Mouse (Mus musculus) c-Kit-positive CD71-negative TER-119-negative erythroid progenitor cells, embryonic 14.5 days (primary cell): ENCODE measurements around the gene Exoc5.
A peak's percentile ranks its signal among the peaks of the same experiment; 100 is the strongest.
"Not testable (repeated sequence)": the region's sequence is repeated elsewhere in the genome, so short reads cannot be mapped to it uniquely, and the experiment has no call there.

ENCODE experiments used
- DNase-seq: peaks from one replicate; pipeline ENCODE4 v3.0.0-alpha.2; 2013; ENCODE audit warnings: low read depth

The Exoc5 gene

GRCm38 (mm10) chr14:49066274-49066823 is at the start of gene Exoc5:
Gene Exoc5 (minus strand): TSS chr14:49066653.
- DNase-seq: peak; percentile 84

GRCm38 (mm10) chr14:49091755-49092154 is 25.3 kb upstream of the Exoc5 start:
- DNase-seq: not testable (repeated sequence)

- no peak for DNase-seq
Observed at GRCm38 (mm10) chr14:49091277-49091676, 24.8 kb upstream of the Exoc5 start.

GRCm38 (mm10) chr14:49090102-49090501 is 23.6 kb upstream of the Exoc5 start:
- DNase-seq: no peak

GRCm38 (mm10) chr14:49089461-49090058 is 23.1 kb upstream of the Exoc5 start:
- no peak for DNase-seq

- no peak for DNase-seq
Observed at GRCm38 (mm10) chr14:49088155-49089048, 21.9 kb upstream of the Exoc5 start.

GRCm38 (mm10) chr14:49086522-49086921 is 20.1 kb upstream of the Exoc5 start:
- no peak for DNase-seq

GRCm38 (mm10) chr14:49078820-49079219 is 12.4 kb upstream of the Exoc5 start:
- DNase-seq: no peak

- DNase-seq: no peak
Observed at GRCm38 (mm10) chr14:49074361-49074760, 7.9 kb upstream of the Exoc5 start.

GRCm38 (mm10) chr14:49073896-49074295 is 7.4 kb upstream of the Exoc5 start:
- no peak for DNase-seq

GRCm38 (mm10) chr14:49072837-49073236 is 6.4 kb upstream of the Exoc5 start:
- DNase-seq: no peak

- no peak for DNase-seq
Observed at GRCm38 (mm10) chr14:49065529-49066273, 752 bp downstream of the Exoc5 start, which contains the start of gene Ap5m1. Gene Ap5m1 (plus strand): TSS chr14:49066097.

- no peak for DNase-seq
Observed at GRCm38 (mm10) chr14:49063838-49064237, 2.6 kb downstream of the Exoc5 start.

GRCm38 (mm10) chr14:49049492-49049891 is 17.0 kb downstream of the Exoc5 start:
- DNase-seq: no peak

- no peak for DNase-seq
Observed at GRCm38 (mm10) chr14:49045610-49046009, 20.8 kb downstream of the Exoc5 start.

GRCm38 (mm10) chr14:49028991-49029390 is 37.5 kb downstream of the Exoc5 start:
- DNase-seq: no peak

GRCm38 (mm10) chr14:49027779-49028368 is 38.6 kb downstream of the Exoc5 start:
- DNase-seq: no peak

- no peak for DNase-seq
Observed at GRCm38 (mm10) chr14:49027040-49027778, 39.2 kb downstream of the Exoc5 start.

- no peak for DNase-seq
Observed at GRCm38 (mm10) chr14:49019765-49020164, 46.7 kb downstream of the Exoc5 start.

GRCm38 (mm10) chr14:49008399-49009189 is 57.9 kb downstream of the Exoc5 start:
- DNase-seq: no peak
